Mouse (Mus musculus) CH12.LX (cell line): ENCODE data around the gene Tnfaip3. TPM values are rescaled to one million over a fixed set of nuclear protein-coding genes. Genes with fewer than 3 reads are reported as not detected.

ENCODE experiments used
- DNase-seq: peaks from one replicate; pipeline ENCODE4 v3.0.0-alpha.2; 2013; ENCODE audit errors: extremely low read depth
- H3K27ac ChIP-seq: 2 replicates; pipeline ENCODE4 v1.5.1; 2012; ENCODE audit warnings: low read depth, mild to moderate bottlenecking, control low read depth, moderate library complexity; ENCODE audit not compliant: insufficient read depth
- H3K27me3 ChIP-seq: replicated peaks from 2 replicates; pipeline ENCODE3; 2012; ENCODE audit warnings: inconsistent platforms
- H3K36me3 ChIP-seq, 2 experiments: replicated peaks in 1 of 2; 2 replicates each; pipeline versions ENCODE3 to v1.6.1; 2012; ENCODE audit warnings: inconsistent platforms in 1 of 2, low read length in 1 of 2, mild to moderate bottlenecking in 1 of 2, mixed read lengths in 1 of 2, moderate library complexity in 1 of 2; ENCODE audit not compliant: control insufficient read depth in 1 of 2, insufficient read depth in 1 of 2
- H3K4me1 ChIP-seq, 2 experiments: 2 replicates each; pipeline ENCODE4 v1.6.1; 2012; ENCODE audit warnings: inconsistent platforms in 1 of 2, moderate library complexity in 1 of 2; ENCODE audit not compliant: insufficient read depth in 2 of 2, control insufficient read depth in 1 of 2
- H3K4me2 ChIP-seq: 2 replicates; pipeline ENCODE4 v1.6.1; 2012; ENCODE audit warnings: low read depth, mild to moderate bottlenecking, control low read depth; ENCODE audit not compliant: poor library complexity, insufficient read depth, severe bottlenecking
- H3K4me3 ChIP-seq, 3 experiments: fragments of 150-350 bp in 1 of 3; sonication (generic) in 1 of 3; replicated peaks in 1 of 3; 2 replicates each; pipeline versions ENCODE3 to v1.5.1; 2011 to 2012; ENCODE audit warnings: low read depth in 2 of 3, low read length in 2 of 3, mild to moderate bottlenecking in 2 of 3, moderate library complexity in 2 of 3, control low read depth in 1 of 3, improper control_type of control experiment in 1 of 3, inconsistent platforms in 1 of 3, mixed read lengths in 1 of 3; ENCODE audit not compliant: poor library complexity in 1 of 3
- H3K79me2 ChIP-seq: replicated peaks from 2 replicates; pipeline ENCODE4 v1.6.1; 2012; ENCODE audit warnings: mild to moderate bottlenecking, moderate library complexity; ENCODE audit not compliant: control insufficient read depth, poor library complexity, insufficient read depth, severe bottlenecking; ENCODE audit errors: extremely low read depth
- H3K9ac ChIP-seq: 2 replicates; pipeline ENCODE4 v1.6.1; 2012; ENCODE audit warnings: low read depth, mild to moderate bottlenecking, control low read depth, moderate library complexity; ENCODE audit not compliant: insufficient read depth
- H3K9me3 ChIP-seq: replicated peaks from 2 replicates; pipeline ENCODE3; 2012; ENCODE audit warnings: low read length, inconsistent platforms, mixed read lengths
- BHLHE40 ChIP-seq: IDR thresholded peaks from 2 replicates; pipeline ENCODE4 v1.6.1; 2011; ENCODE audit warnings: mild to moderate bottlenecking, low read depth, low read length, improper control_type of control experiment
- CTCF ChIP-seq, 2 experiments: IDR thresholded peaks in 1 of 2; conservative IDR thresholded peaks in 1 of 2; 2 replicates each; pipeline ENCODE4 v1.5.1; 2011 to 2012; ENCODE audit warnings: low read depth in 2 of 2, low read length in 2 of 2, improper control_type of control experiment in 1 of 2, inconsistent platforms in 1 of 2, mild to moderate bottlenecking in 1 of 2, moderate library complexity in 1 of 2
- E2F4 ChIP-seq: IDR thresholded peaks from 2 replicates; pipeline ENCODE4 v1.6.1; 2011; ENCODE audit warnings: low read depth, low read length, improper control_type of control experiment; ENCODE audit not compliant: insufficient replicate concordance
- ELF1 ChIP-seq: IDR thresholded peaks from 2 replicates; pipeline ENCODE4 v1.6.1; 2014; ENCODE audit warnings: low read depth, mild to moderate bottlenecking, inconsistent platforms, low read length, improper control_type of control experiment
- GABPA ChIP-seq: IDR thresholded peaks from 2 replicates; pipeline ENCODE4 v1.6.1; 2012; ENCODE audit warnings: low read depth, low read length, improper control_type of control experiment, inconsistent platforms; ENCODE audit not compliant: insufficient replicate concordance
- HCFC1 ChIP-seq: IDR thresholded peaks from 2 replicates; pipeline ENCODE4 v1.6.1; 2012; ENCODE audit warnings: low read depth, mild to moderate bottlenecking, inconsistent platforms, low read length, improper control_type of control experiment
- JUN ChIP-seq: IDR thresholded peaks from 2 replicates; pipeline ENCODE4 v1.6.1; 2011; ENCODE audit warnings: low read depth, mild to moderate bottlenecking, low read length, improper control_type of control experiment, moderate library complexity; ENCODE audit not compliant: insufficient read depth
- MAFK ChIP-seq: IDR thresholded peaks from 2 replicates; pipeline ENCODE4 v1.6.1; 2011; ENCODE audit warnings: low read length, improper control_type of control experiment; ENCODE audit not compliant: insufficient replicate concordance
- NELFE ChIP-seq: IDR thresholded peaks from 2 replicates; pipeline ENCODE4 v1.6.1; 2011; ENCODE audit warnings: low read depth, low read length, improper control_type of control experiment
- POLR2A ChIP-seq: IDR thresholded peaks from 2 replicates; pipeline ENCODE4 v1.6.1; 2011; ENCODE audit warnings: low read depth, mild to moderate bottlenecking, improper control_type of control experiment, low read length
- RAD21 ChIP-seq: IDR thresholded peaks from 2 replicates; pipeline ENCODE4 v1.6.1; 2011; ENCODE audit warnings: low read depth, mild to moderate bottlenecking, low read length, improper control_type of control experiment, moderate library complexity
- RCOR1 ChIP-seq: conservative IDR thresholded peaks from 2 replicates; pipeline ENCODE4 v1.6.1; 2012; ENCODE audit warnings: low read depth, mild to moderate bottlenecking, inconsistent platforms, low read length, improper control_type of control experiment
- SIN3A ChIP-seq: IDR thresholded peaks from 2 replicates; pipeline ENCODE4 v1.6.1; 2012; ENCODE audit warnings: low read length, improper control_type of control experiment, inconsistent platforms
- TCF12 ChIP-seq: IDR thresholded peaks from 2 replicates; pipeline ENCODE4 v1.6.1; 2014; ENCODE audit warnings: low read depth, mild to moderate bottlenecking, inconsistent platforms, low read length, improper control_type of control experiment
- UBTF ChIP-seq: IDR thresholded peaks from 2 replicates; pipeline ENCODE4 v1.6.1; 2012; ENCODE audit warnings: low read depth, mild to moderate bottlenecking, inconsistent platforms, low read length, improper control_type of control experiment, moderate library complexity
- USF1 ChIP-seq: IDR thresholded peaks from 2 replicates; pipeline ENCODE4 v1.6.1; 2014; ENCODE audit warnings: low read depth, mild to moderate bottlenecking, inconsistent platforms, low read length, improper control_type of control experiment
- USF2 ChIP-seq: conservative IDR thresholded peaks from 2 replicates; pipeline ENCODE4 v1.6.1; 2011; ENCODE audit warnings: low read depth, low read length, improper control_type of control experiment
- ZNF384 ChIP-seq: IDR thresholded peaks from 2 replicates; pipeline ENCODE4 v1.6.1; 2012; ENCODE audit warnings: low read depth, low read length, improper control_type of control experiment, inconsistent platforms
- dilution Hi-C: fragments of 300-500 bp; cut with MboI; formaldehyde crosslinking; loops from 2 replicates; pipeline ENCODE4 v1.14.3; 2020; ENCODE audit warnings: low sequenced_read_pairs; ENCODE audit not compliant: extremely low pct_unique_long_range_greater_than_20kb, extremely low pct_ligation_motif_present
- in situ Hi-C: fragments of 300-500 bp; cut with MboI; formaldehyde crosslinking; loops from 3 replicates; pipeline ENCODE4 v1.14.3; 2019; ENCODE audit warnings: low sequenced_read_pairs, low pct_ligation_motif_present, low pct_unique_long_range_greater_than_20kb, mixed read lengths
- polyA plus RNA-seq: library from polyadenylated mRNA; unstranded; fragments of >175 nt; gene quantifications from 2 replicates; pipeline ENCODE4 v1.2.1, GENCODE M21; 2012; ENCODE audit warnings: low read depth; ENCODE audit not compliant: insufficient read length
- total RNA-seq, 2 experiments: library from RNA; depleted of rRNA; stranded (reverse); fragments of 300-350 nt in 1 of 2; fragments of >200 nt in 1 of 2; gene quantifications; 2 replicates each; pipeline ENCODE4 v1.2.3; 2012 to 2014

The Tnfaip3 gene
- total and polyA plus RNA-seq, 3 experiments = 24.6 to 95.3 (median 51.7) TPM

DNA sequence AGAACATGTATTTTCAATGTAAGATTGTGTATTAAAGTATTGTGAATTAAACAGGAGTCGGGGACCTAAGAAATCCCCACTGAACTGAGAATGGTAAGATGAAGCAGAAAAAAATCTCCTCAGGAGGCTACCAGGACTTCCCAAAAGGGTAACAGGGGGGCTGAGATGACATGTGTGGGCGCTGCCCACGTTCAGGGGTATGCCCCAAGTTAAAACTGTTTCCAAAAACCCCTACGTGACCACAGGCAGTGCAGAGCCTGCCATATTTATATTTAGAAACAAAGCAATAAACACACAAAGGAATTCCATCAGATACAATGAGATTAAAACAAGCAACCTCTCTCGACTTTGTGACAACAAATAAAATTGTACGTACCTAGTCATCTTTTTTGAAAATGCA is 31.9 kb downstream of the Tnfaip3 start (continued):
- TF ChIP-seq RAD21 = no peak
- no peak; the same call in 1 of the 2 replicates for TF ChIP-seq SIN3A
- TF ChIP-seq TCF12 = peak; percentile 79
- TF ChIP-seq MAFK = 0 out of 2 replicates have a peak, but pooled peaks have one; percentile 40
- TF ChIP-seq POLR2A = no peak
- TF ChIP-seq HCFC1 = no peak
- TF ChIP-seq ZNF384 = peak; percentile 86
- TF ChIP-seq USF2 = no peak
- TF ChIP-seq JUN = no peak

DNA sequence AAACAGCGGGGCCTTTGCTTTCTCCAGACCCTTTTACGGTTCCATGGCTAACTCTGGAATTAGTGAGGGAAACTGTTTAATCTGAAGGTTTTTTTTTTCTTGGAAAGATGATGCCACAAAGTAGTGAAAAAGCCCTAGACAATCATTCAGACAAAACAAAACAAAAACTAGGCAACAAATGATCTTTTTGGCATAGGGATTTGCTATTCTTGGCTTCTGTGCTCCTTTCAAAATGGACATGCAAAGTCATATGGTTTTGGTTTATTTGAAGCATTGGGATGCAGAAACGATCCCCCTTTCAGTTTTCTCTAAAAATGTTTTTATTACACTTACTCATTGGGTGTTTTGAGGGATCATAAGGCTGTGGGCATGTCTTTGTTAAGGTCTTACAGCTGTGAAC is 41.0 kb downstream of the Tnfaip3 start:
- Histone ChIP-seq H3K36me3 (peaks cover 0 to 6% of the 10 kb centered on the region in 2 experiments), H3K9ac (no peak overlapping the region), H3K4me2 (no peak overlapping the region), H3K79me2 (no peaks in the 10 kb centered on the region), H3K27me3 (no peaks in the 10 kb centered on the region), H3K27ac (no peak overlapping the region)
- dilution Hi-C loops = no loop called here
- in situ Hi-C loops = no loop called here
- TF ChIP-seq CTCF (conservative IDR thresholded peaks at IDR 0.05 in 1 of 2, IDR thresholded peaks at IDR 0.05 in 1 of 2; ENCODE audit: low read depth in 2 of 2, low read length in 2 of 2) (no peak), BHLHE40 (no peak), GABPA (no peak)
- TF ChIP-seq, all 38 proteins: peak for 0
- no peaks in the 10 kb centered on the region for H3K9me3 ChIP-seq
- DNase-seq = no peak
- H3K4me1 ChIP-seq = peaks cover 7 to 17% of the 10 kb centered on the region in 2 experiments; a peak in 3 of 4 replicates
- H3K4me3 ChIP-seq = no peak overlapping the region

GRCm38 (mm10) chr10:18966893-18967292 is 48.6 kb downstream of the Tnfaip3 start:
- DNase-seq = no peak
- H3K36me3 ChIP-seq = peaks cover 0 to 2% of the 10 kb centered on the region in 2 experiments
- TF ChIP-seq RCOR1 = 0 out of 2 replicates have a peak, but pooled peaks have one; percentile 37
- TF ChIP-seq USF2 = peak; percentile 47
- no peak for TF ChIP-seq UBTF
- TF ChIP-seq HCFC1 = no peak
- TF ChIP-seq NELFE = no peak
- no peak for TF ChIP-seq E2F4
- TF ChIP-seq USF1 = peak; percentile 69
- TF ChIP-seq CTCF (conservative IDR thresholded peaks at IDR 0.05 in 1 of 2, IDR thresholded peaks at IDR 0.05 in 1 of 2; ENCODE audit: low read depth in 2 of 2, low read length in 2 of 2) = no peak
- no peak for TF ChIP-seq ELF1
- no peak overlapping the region for H3K4me3 ChIP-seq
- peaks cover 9% of the 10 kb centered on the region for H3K9me3 ChIP-seq
- in situ Hi-C loops = no loop called here
- H3K9ac ChIP-seq = no peak overlapping the region
- H3K27ac ChIP-seq = no peak overlapping the region
- dilution Hi-C loops = no loop called here
- H3K27me3 ChIP-seq = no peaks in the 10 kb centered on the region
- H3K79me2 ChIP-seq = no peaks in the 10 kb centered on the region
- no peak overlapping the region for H3K4me2 ChIP-seq
- peaks cover 25 to 68% of the 10 kb centered on the region in 2 experiments for H3K4me1 ChIP-seq
